Mouse (Mus musculus) heart, adult 2 months (tissue): Measurements from ENCODE around the gene Dnah1. TPM values are rescaled to one million over a fixed set of nuclear protein-coding genes. Genes with fewer than 3 reads are reported as not detected.

ENCODE experiments used
- DNase-seq, 2 experiments: peaks; one replicate each; pipeline ENCODE4 v3.0.0; 2021
- H3K27ac ChIP-seq: fragments of 200-600 bp; 2 replicates; pipeline ENCODE4 v1.8.1; 2022
- H3K27me3 ChIP-seq: fragments of 200-500 bp; 2 replicates; pipeline ENCODE4 v1.6.1; 2012; ENCODE audit warnings: mild to moderate bottlenecking, low read length, inconsistent platforms, mixed read lengths; ENCODE audit not compliant: control insufficient read depth, insufficient read depth
- H3K36me3 ChIP-seq: fragments of 200-500 bp; 2 replicates; pipeline ENCODE4 v1.6.1; 2012; ENCODE audit warnings: low read length, inconsistent platforms; ENCODE audit not compliant: control insufficient read depth, insufficient read depth
- H3K4me1 ChIP-seq: fragments of 200-500 bp; 2 replicates; pipeline ENCODE4 v1.6.1; 2011; ENCODE audit warnings: low read length; ENCODE audit not compliant: control insufficient read depth, insufficient read depth
- H3K4me3 ChIP-seq: fragments of 200-600 bp; 2 replicates; pipeline ENCODE4 v1.8.1; 2022
- H3K79me2 ChIP-seq: fragments of 200-500 bp; replicated peaks from 2 replicates; pipeline ENCODE4 v1.6.1; 2012; ENCODE audit warnings: mild to moderate bottlenecking, inconsistent platforms, low read length, moderate library complexity, mixed read lengths; ENCODE audit not compliant: control insufficient read depth, insufficient read depth
- H3K9ac ChIP-seq: fragments of 200-500 bp; 2 replicates; pipeline ENCODE4 v1.6.1; 2012; ENCODE audit warnings: low read depth, mild to moderate bottlenecking, control low read depth, inconsistent platforms, low read length, mixed read lengths
- CTCF ChIP-seq: fragments of 200-600 bp; IDR thresholded peaks from 2 replicates; pipeline ENCODE4 v1.8.1; 2022; ENCODE audit warnings: antibody characterized with exemption, mild to moderate bottlenecking, moderate library complexity
- EP300 ChIP-seq: fragments of 200-500 bp; IDR thresholded peaks from 2 replicates; pipeline ENCODE4 v1.6.1; 2011; ENCODE audit warnings: low read depth, low read length, control low read depth; ENCODE audit not compliant: insufficient read depth
- POLR2A ChIP-seq: fragments of 200-500 bp; IDR thresholded peaks from 2 replicates; pipeline ENCODE4 v1.6.1; 2011; ENCODE audit warnings: mild to moderate bottlenecking, low read depth, low read length, control low read depth; ENCODE audit not compliant: insufficient read depth
- WGBS: fragments of 180-500 bp; shearing (Covaris S2); methylation state at CpG from one replicate; pipeline ENCODE4 v1.1.7; 2018; 5-methylcytosine and 5-hydroxymethylcytosine counted together
- intact Hi-C: fragments of 180-260 bp; cut with DNase I; formaldehyde crosslinking; loops from one replicate; pipeline ENCODE4 v1.15.1; 2025
- long read RNA-seq: library from polyadenylated mRNA; stranded (forward); transcript quantifications from one replicate; pipeline ENCODE4 v2.0.0, GENCODE M21; 2021
- polyA plus RNA-seq: library from polyadenylated mRNA; depleted of rRNA; stranded (reverse); fragments of >200 nt; gene quantifications from 2 replicates; pipeline ENCODE4 v1.2.3, GENCODE M21; 2012; rRNA removed
- total RNA-seq, 2 experiments: library from RNA; stranded (reverse); gene quantifications; 2 replicates each; pipeline ENCODE4 v1.2.3; 2021

The Dnah1 gene
- under 1 TPM; 0.02 to 0.05 TPM for total RNA-seq
- polyA plus RNA-seq, result 0.03 and 0.41 TPM in 2 replicates
- long read RNA-seq, result 0 reads

GRCm38 (mm10) chr14:31323849-31324792 is at the start of gene Dnah1:
Gene Dnah1 (minus strand): TSS chr14:31323896.
- 25% methylated on average over 28 of the region's 28 CpGs for WGBS
- peak; percentile 61 to 69 for DNase-seq
- Histone ChIP-seq H3K27me3 (no peaks in the 10 kb centered on the region), H3K4me1 (peaks cover 3% of the 10 kb centered on the region; the same call in 1 of the 2 replicates), H3K79me2 (no peaks in the 10 kb centered on the region), H3K36me3 (no peaks in the 10 kb centered on the region), H3K27ac (no peak within 1 kb of the TSS), H3K9ac (peak within 1 kb of the TSS; percentile 2; the same call in 1 of the 2 replicates), H3K4me3 (peak within 1 kb of the TSS; percentile 16)
- intact Hi-C loops, result no loop called here
- no peak for TF ChIP-seq CTCF
- TF ChIP-seq POLR2A, result no peak
- no peak for TF ChIP-seq EP300

- Histone ChIP-seq H3K36me3 (0 out of 2 replicates have a peak, but pooled peaks cover 3% of the 10 kb centered on the region), H3K79me2 (no peaks in the 10 kb centered on the region), H3K9ac (no peak overlapping the region), H3K27me3 (no peaks in the 10 kb centered on the region), H3K4me3 (no peak overlapping the region), H3K4me1 (no peaks in the 10 kb centered on the region), H3K27ac (no peak overlapping the region)
- TF ChIP-seq POLR2A (no peak), CTCF (no peak), EP300 (no peak)
- no peak for DNase-seq
- WGBS, result 57% methylated on average over 3 of the region's 3 CpGs
- intact Hi-C loops, result no loop called here
Measured at GRCm38 (mm10) chr14:31369377-31369776, 45.7 kb upstream of the Dnah1 start.

- Histone ChIP-seq H3K4me1 (no peaks in the 10 kb centered on the region), H3K36me3 (peaks cover 6% of the 10 kb centered on the region), H3K27ac (no peak overlapping the region), H3K79me2 (no peaks in the 10 kb centered on the region), H3K4me3 (no peak overlapping the region), H3K27me3 (no peaks in the 10 kb centered on the region), H3K9ac (no peak overlapping the region)
- WGBS, result 91% methylated on average over 7 of the region's 7 CpGs
- intact Hi-C loops, result no loop called here
- no peak for TF ChIP-seq EP300
- TF ChIP-seq CTCF, result no peak
- no peak for TF ChIP-seq POLR2A
- DNase-seq, result no peak
Measured at GRCm38 (mm10) chr14:31367951-31368350, 44.3 kb upstream of the Dnah1 start.

GRCm38 (mm10) chr14:31365350-31365749 is 41.7 kb upstream of the Dnah1 start:
- intact Hi-C loops, result loop anchor here (1.0 kb wide), 1 partner anchor 106 kb away; no protein-coding TSS in a partner anchor
- H3K79me2 ChIP-seq, result no peaks in the 10 kb centered on the region
- TF ChIP-seq CTCF, result peak; percentile 88
- 0 out of 2 replicates have a peak, but pooled peaks have one; percentile 34 for TF ChIP-seq EP300
- TF ChIP-seq POLR2A, result no peak
- no peak overlapping the region for H3K27ac ChIP-seq
- peak; percentile 65 to 79 for DNase-seq
- no peaks in the 10 kb centered on the region for H3K4me1 ChIP-seq
- H3K9ac ChIP-seq, result no peak overlapping the region
- H3K4me3 ChIP-seq, result no peak overlapping the region
- H3K27me3 ChIP-seq, result no peaks in the 10 kb centered on the region
- H3K36me3 ChIP-seq, result peaks cover 6% of the 10 kb centered on the region

GRCm38 (mm10) chr14:31364589-31364988 is 40.9 kb upstream of the Dnah1 start:
- peaks cover 6% of the 10 kb centered on the region for H3K36me3 ChIP-seq
- no peak for DNase-seq

GRCm38 (mm10) chr14:31362236-31362635 is 38.5 kb upstream of the Dnah1 start:
- no peak overlapping the region for H3K27ac ChIP-seq
- intact Hi-C loops, result no loop called here
- no peak overlapping the region for H3K9ac ChIP-seq
- no peaks in the 10 kb centered on the region for H3K79me2 ChIP-seq
- TF ChIP-seq POLR2A (no peak), EP300 (no peak), CTCF (no peak)
- no peaks in the 10 kb centered on the region for H3K27me3 ChIP-seq
- WGBS, result 71% methylated on average over 2 of the region's 2 CpGs
- peaks cover 7% of the 10 kb centered on the region for H3K36me3 ChIP-seq
- DNase-seq, result no peak
- H3K4me1 ChIP-seq, result no peaks in the 10 kb centered on the region
- H3K4me3 ChIP-seq, result no peak overlapping the region

More at GRCm38 (mm10) chr14:31364589-31364988, 40.9 kb upstream of the Dnah1 start:
- intact Hi-C loops, result no loop called here
- Histone ChIP-seq H3K27me3 (no peaks in the 10 kb centered on the region), H3K4me1 (no peaks in the 10 kb centered on the region), H3K27ac (no peak overlapping the region), H3K9ac (no peak overlapping the region), H3K4me3 (no peak overlapping the region), H3K79me2 (no peaks in the 10 kb centered on the region)
- TF ChIP-seq EP300, result no peak
- TF ChIP-seq POLR2A, result no peak
- TF ChIP-seq CTCF, result no peak
- WGBS, result 99% methylated on average over 4 of the region's 4 CpGs
